Mouse (Mus musculus) forebrain, embryonic 14.5 days (tissue): ENCODE data around the gene Ampd2. TPM values are rescaled to one million over a fixed set of nuclear protein-coding genes. Genes with fewer than 3 reads are reported as not detected.

Source experiments
- polyA plus RNA-seq: library from polyadenylated mRNA; unstranded; fragments of >200 nt; fragmentation: Nextera tagmentation; extraction: Ambion mirVana; gene quantifications from 2 replicates; pipeline ENCODE4 v1.2.1, GENCODE M21; 2014

The Ampd2 gene
- polyA plus RNA-seq, 1 experiment from 2014 or later, result 27.1 TPM

Other genes starting within 250 kb of the Ampd2 start
- gene Eps8l3, start 209.4 kb downstream of the Ampd2 start, polyA plus RNA-seq, result not detected in 2 replicates
- 195 and 244 TPM in 2 replicates for gene Gstm5, start 190.8 kb downstream of the Ampd2 start, polyA plus RNA-seq
- gene Gstm7, start 154.8 kb downstream of the Ampd2 start, polyA plus RNA-seq, result 92.7 and 102 TPM in 2 replicates
- 13.1 and 13.3 TPM in 2 replicates for gene Gstm6, start 142.9 kb downstream of the Ampd2 start, polyA plus RNA-seq
- not detected in 2 replicates for gene Gstm3, start 117.4 kb downstream of the Ampd2 start, polyA plus RNA-seq
- 5.5 and 6.0 TPM in 2 replicates for gene Gstm2, start 100.2 kb downstream of the Ampd2 start, polyA plus RNA-seq
- gene Gstm1, start 68.7 kb downstream of the Ampd2 start, polyA plus RNA-seq, result 50.5 and 65.0 TPM in 2 replicates
- 15.3 and 17.6 TPM in 2 replicates for gene Gstm4, start 41.8 kb downstream of the Ampd2 start, polyA plus RNA-seq
- 0.28 and 0.36 TPM in 2 replicates for gene Gnat2, start 6.1 kb upstream of the Ampd2 start, polyA plus RNA-seq
- 157 and 172 TPM in 2 replicates for gene Gnai3, start 59.5 kb upstream of the Ampd2 start, polyA plus RNA-seq
- gene Gpr61, start 68.2 kb upstream of the Ampd2 start, polyA plus RNA-seq, result 1.0 and 1.5 TPM in 2 replicates
- gene Amigo1, start 99.7 kb upstream of the Ampd2 start, polyA plus RNA-seq, result 4.8 and 6.5 TPM in 2 replicates
- 2.4 and 2.9 TPM in 2 replicates for gene Cyb561d1, start 114.6 kb upstream of the Ampd2 start, polyA plus RNA-seq
- 24.1 and 30.1 TPM in 2 replicates for gene Atxn7l2, start 124.3 kb upstream of the Ampd2 start, polyA plus RNA-seq
- 1.5 and 1.8 TPM in 2 replicates for gene Sypl2, start 140.0 kb upstream of the Ampd2 start, polyA plus RNA-seq
- gene Psma5, start 170.3 kb upstream of the Ampd2 start, polyA plus RNA-seq, result 295 and 324 TPM in 2 replicates
- 16.0 and 16.6 TPM in 2 replicates for gene Sort1, start 197.4 kb upstream of the Ampd2 start, polyA plus RNA-seq